Mouse (Mus musculus): ENCODE measurements around the gene Tjp2.
A peak's percentile ranks its signal among the peaks of the same experiment; 100 is the strongest.

- TF ChIP-seq CTCF (IDR thresholded peaks at IDR 0.05; ENCODE audit: control insufficient read depth, insufficient read depth, insufficient replicate concordance, low read depth, low read length) (peak; percentile 39; the same call in 1 of the 2 replicates), POLR2A (IDR thresholded peaks at IDR 0.05; ENCODE audit: control insufficient read depth, low read depth, low read length) (no peak)
Observed at GRCm38 (mm10) chr19:24056880-24057279, 167.9 kb downstream of the Tjp2 start.

Data from testis, adult 2 months (tissue).